Mouse (Mus musculus): ENCODE measurements around the gene Gprasp2. TPM values are rescaled to one million over a fixed set of nuclear protein-coding genes. Genes with fewer than 3 reads are reported as not detected.

Gene Gprasp2
- polyA plus RNA-seq, 1 experiment: 1.9 TPM

- Histone ChIP-seq H3K4me3 (ENCODE audit: insufficient read depth, low read length) (no peak overlapping the region), H3K4me1 (ENCODE audit: control insufficient read depth, insufficient read depth, low read length) (no peaks in the 10 kb centered on the region), H3K27ac (ENCODE audit: insufficient read depth, low read depth, low read length) (no peak overlapping the region)
- TF ChIP-seq POLR2A (IDR thresholded peaks at IDR 0.05; ENCODE audit: borderline replicate concordance, low read depth, low read length) (no peak), CTCF (IDR thresholded peaks at IDR 0.05; ENCODE audit: low read depth, low read length) (no peak)
These were observed 37.8 kb downstream of the Gprasp2 start for GRCm38 (mm10) chrX:135876679-135877078.

GRCm38 (mm10) chrX:135879626-135880025, 40.8 kb downstream of the Gprasp2 start:
- Histone ChIP-seq H3K4me3 (ENCODE audit: insufficient read depth, low read length) (no peak overlapping the region), H3K4me1 (ENCODE audit: control insufficient read depth, insufficient read depth, low read length) (no peaks in the 10 kb centered on the region), H3K27ac (ENCODE audit: insufficient read depth, low read depth, low read length) (no peak overlapping the region)
- TF ChIP-seq CTCF (IDR thresholded peaks at IDR 0.05; ENCODE audit: low read depth, low read length): no peak
- TF ChIP-seq POLR2A (IDR thresholded peaks at IDR 0.05; ENCODE audit: borderline replicate concordance, low read depth, low read length): no peak

- TF ChIP-seq CTCF (IDR thresholded peaks at IDR 0.05; ENCODE audit: low read depth, low read length) (no peak), POLR2A (IDR thresholded peaks at IDR 0.05; ENCODE audit: borderline replicate concordance, low read depth, low read length) (no peak)
- Histone ChIP-seq H3K27ac (ENCODE audit: insufficient read depth, low read depth, low read length) (no peak overlapping the region), H3K4me3 (ENCODE audit: insufficient read depth, low read length) (peak overlapping the region; percentile 61), H3K4me1 (ENCODE audit: control insufficient read depth, insufficient read depth, low read length) (no peaks in the 10 kb centered on the region)
These were observed 46.8 kb downstream of the Gprasp2 start for GRCm38 (mm10) chrX:135885411-135886233.

GRCm38 (mm10) chrX:135886234-135886585, 47.4 kb downstream of the Gprasp2 start:
- Histone ChIP-seq H3K27ac (ENCODE audit: insufficient read depth, low read depth, low read length) (no peak overlapping the region), H3K4me1 (ENCODE audit: control insufficient read depth, insufficient read depth, low read length) (no peaks in the 10 kb centered on the region), H3K4me3 (ENCODE audit: insufficient read depth, low read length) (peak overlapping the region; percentile 61)
- TF ChIP-seq POLR2A (IDR thresholded peaks at IDR 0.05; ENCODE audit: borderline replicate concordance, low read depth, low read length) (no peak), CTCF (IDR thresholded peaks at IDR 0.05; ENCODE audit: low read depth, low read length) (no peak)

Other genes with a start within 250 kb of the Gprasp2 start
- gene Nxf7, start 240.3 kb upstream of the Gprasp2 start, polyA plus RNA-seq (2012; ENCODE audit: insufficient read depth, insufficient read length, missing spikeins): not detected in 2 replicates
- gene Prame, start 211.3 kb upstream of the Gprasp2 start, polyA plus RNA-seq (2012; ENCODE audit: insufficient read depth, insufficient read length, missing spikeins): not detected in 2 replicates
- not detected in 2 replicates for gene Tcp11x2, start 145.2 kb upstream of the Gprasp2 start, polyA plus RNA-seq (2012; ENCODE audit: insufficient read depth, insufficient read length, missing spikeins)
- gene Tmsb15a, start 113.8 kb upstream of the Gprasp2 start, polyA plus RNA-seq (2012; ENCODE audit: insufficient read depth, insufficient read length, missing spikeins): not detected in 2 replicates
- 6.6 and 8.0 TPM in 2 replicates for gene Armcx5, start 96.3 kb upstream of the Gprasp2 start, polyA plus RNA-seq (2012; ENCODE audit: insufficient read depth, insufficient read length, missing spikeins)
- gene Gprasp1, start 96.3 kb upstream of the Gprasp2 start, polyA plus RNA-seq (2012; ENCODE audit: insufficient read depth, insufficient read length, missing spikeins): 18.2 and 23.4 TPM in 2 replicates
- 0.64 and 1.3 TPM in 2 replicates for gene Bhlhb9, start 41.4 kb upstream of the Gprasp2 start, polyA plus RNA-seq (2012; ENCODE audit: insufficient read depth, insufficient read length, missing spikeins)
- gene Arxes2, start 154.8 kb downstream of the Gprasp2 start, polyA plus RNA-seq (2012; ENCODE audit: insufficient read depth, insufficient read length, missing spikeins): not detected in 2 replicates
- not detected in 2 replicates for gene Arxes1, start 194.3 kb downstream of the Gprasp2 start, polyA plus RNA-seq (2012; ENCODE audit: insufficient read depth, insufficient read length, missing spikeins)
- gene Bex2, start 229.2 kb downstream of the Gprasp2 start, polyA plus RNA-seq (2012; ENCODE audit: insufficient read depth, insufficient read length, missing spikeins): not detected in 2 replicates
- gene Nxf3, start 246.2 kb downstream of the Gprasp2 start, polyA plus RNA-seq (2012; ENCODE audit: insufficient read depth, insufficient read length, missing spikeins): not detected in 2 replicates